Mouse (Mus musculus) cerebellum, postnatal 4 days (tissue): ENCODE results near the gene Dock1.

Experiments
- DNase-seq, 2 experiments: peaks; one replicate each; pipeline ENCODE4 v3.0.0; 2022; ENCODE audit warnings: low spot score in 2 of 2, mixed read lengths in 1 of 2

Gene Dock1

GRCm38 (mm10) chr7:134670312-134671002 lies at the start of gene Dock1:
Gene Dock1 (plus strand): TSS chr7:134670654.
- DNase-seq = peak; percentile 33 to 56

- no peak for DNase-seq
Observed at GRCm38 (mm10) chr7:134627906-134628305, 42.5 kb upstream of the Dock1 start.

- DNase-seq = no peak
Observed at GRCm38 (mm10) chr7:134650246-134650830, 20.1 kb upstream of the Dock1 start.

- DNase-seq = no peak
Observed at GRCm38 (mm10) chr7:134651071-134651470, 19.4 kb upstream of the Dock1 start.

GRCm38 (mm10) chr7:134663241-134663640 lies 7.2 kb upstream of the Dock1 start:
- DNase-seq = no peak

- no peak for DNase-seq
Observed at GRCm38 (mm10) chr7:134665642-134666282, 4.7 kb upstream of the Dock1 start.

- no peak for DNase-seq
Observed at GRCm38 (mm10) chr7:134667271-134667702, 3.2 kb upstream of the Dock1 start.

- DNase-seq = no peak
Observed at GRCm38 (mm10) chr7:134669474-134670311, 761 bp upstream of the Dock1 start.

- DNase-seq = peak in 1 of 2 experiments; percentile 26
Observed at GRCm38 (mm10) chr7:134671003-134671461, 578 bp downstream of the Dock1 start.

- DNase-seq = no peak
Observed at GRCm38 (mm10) chr7:134671467-134671901, 1.0 kb downstream of the Dock1 start.

GRCm38 (mm10) chr7:134673135-134673534 lies 2.7 kb downstream of the Dock1 start:
- no peak for DNase-seq

GRCm38 (mm10) chr7:134673952-134674351 lies 3.5 kb downstream of the Dock1 start:
- no peak for DNase-seq

GRCm38 (mm10) chr7:134677852-134678251 lies 7.4 kb downstream of the Dock1 start:
- DNase-seq = no peak

GRCm38 (mm10) chr7:134679314-134680158 lies 9.1 kb downstream of the Dock1 start:
- no peak for DNase-seq

GRCm38 (mm10) chr7:134680161-134680560 lies 9.7 kb downstream of the Dock1 start:
- no peak for DNase-seq

- no peak for DNase-seq
Observed at GRCm38 (mm10) chr7:134681729-134682527, 11.5 kb downstream of the Dock1 start.

- no peak for DNase-seq
Observed at GRCm38 (mm10) chr7:134688332-134688731, 17.9 kb downstream of the Dock1 start.

- DNase-seq = no peak
Observed at GRCm38 (mm10) chr7:134690118-134690517, 19.7 kb downstream of the Dock1 start.

- no peak for DNase-seq
Observed at GRCm38 (mm10) chr7:134690806-134691205, 20.4 kb downstream of the Dock1 start.

GRCm38 (mm10) chr7:134693325-134693724 lies 22.9 kb downstream of the Dock1 start:
- no peak for DNase-seq
